Mouse (Mus musculus) limb, embryonic 14.5 days (tissue): ENCODE data around the gene Plvap. TPM values are rescaled to one million over a fixed set of nuclear protein-coding genes. Genes with fewer than 3 reads are reported as not detected.
A peak's percentile ranks its signal among the peaks of the same experiment; 100 is the strongest.
"Not testable (repeated sequence)": the region's sequence is repeated elsewhere in the genome, so short reads cannot be mapped to it uniquely, and the experiment has no call there.

ENCODE experiments used
- ATAC-seq: fragments of 200-750 bp; cut with Nextera tagmentation; 2 replicates; pipeline ENCODE4 v1.8.0; 2017; ENCODE audit warnings: low read depth, moderate number of reproducible peaks, moderate TSS enrichment; ENCODE audit not compliant: low FRiP score
- DNase-seq: peaks from one replicate; pipeline ENCODE4 v3.0.0-alpha.2; 2015; ENCODE audit warnings: low spot score
- H3K27ac ChIP-seq: fragments of 300-500 bp; sonication (generic); replicated peaks from 2 replicates; pipeline ENCODE4 v1.5.1; 2014; ENCODE audit warnings: low read depth, mild to moderate bottlenecking, low read length, moderate library complexity, mixed read lengths
- H3K27me3 ChIP-seq: fragments of 300-500 bp; sonication (generic); 2 replicates; pipeline ENCODE4 v1.6.1; 2014; ENCODE audit warnings: low read length, mixed read lengths; ENCODE audit not compliant: control insufficient read depth, insufficient read depth
- H3K36me3 ChIP-seq: fragments of 300-500 bp; sonication (generic); 2 replicates; pipeline ENCODE4 v1.6.1; 2014; ENCODE audit warnings: mild to moderate bottlenecking, low read length, moderate library complexity, mixed read lengths; ENCODE audit not compliant: control insufficient read depth, insufficient read depth
- H3K4me1 ChIP-seq: fragments of 300-500 bp; sonication (generic); 2 replicates; pipeline ENCODE4 v1.6.1; 2014; ENCODE audit warnings: antibody characterized with exemption, low read length, mixed read lengths; ENCODE audit not compliant: control insufficient read depth, insufficient read depth
- H3K4me2 ChIP-seq: fragments of 300-500 bp; sonication (generic); replicated peaks from 2 replicates; pipeline ENCODE4 v1.6.1; 2014; ENCODE audit warnings: low read depth, mild to moderate bottlenecking, low read length, moderate library complexity; ENCODE audit not compliant: severe bottlenecking
- H3K4me3 ChIP-seq: fragments of 300-500 bp; sonication (generic); replicated peaks from 2 replicates; pipeline ENCODE4 v1.5.1; 2014; ENCODE audit warnings: low read length
- H3K9ac ChIP-seq: fragments of 300-500 bp; sonication (generic); 2 replicates; pipeline ENCODE4 v1.6.1; 2014; ENCODE audit warnings: mild to moderate bottlenecking, low read depth, low read length, moderate library complexity; ENCODE audit not compliant: severe bottlenecking
- H3K9me3 ChIP-seq: fragments of 300-500 bp; sonication (generic); 2 replicates; pipeline ENCODE4 v1.6.1; 2016; ENCODE audit warnings: low read length; ENCODE audit not compliant: control insufficient read depth
- POLR2A ChIP-seq: fragments of 200-500 bp; IDR thresholded peaks from 2 replicates; pipeline ENCODE4 v1.8.0; 2012; ENCODE audit warnings: inconsistent platforms, mild to moderate bottlenecking, moderate library complexity, borderline replicate concordance; ENCODE audit not compliant: insufficient read depth, insufficient read length; ENCODE audit errors: extremely low read depth
- WGBS: fragments of 180-500 bp; shearing (Covaris S2); extraction: QIAGEN DNeasy Blood & Tissue Kit; methylation state at CpG from one replicate; pipeline ENCODE4 v1.1.7; 2014; 5-methylcytosine and 5-hydroxymethylcytosine counted together
- polyA plus RNA-seq, 2 experiments: library from polyadenylated mRNA; depleted of rRNA in 1 of 2; stranded (reverse) in 1 of 2; unstranded in 1 of 2; fragments of >200 nt; fragmentation: Nextera tagmentation in 1 of 2; extraction: Ambion mirVana in 1 of 2; gene quantifications; 2 replicates each; pipeline versions ENCODE4 v1.2.1 to v1.2.3; 2012 to 2014

Plvap gene
- polyA plus RNA-seq, 2 experiments, result 53.2 to 59.8 TPM

GRCm38 (mm10) chr8:71543755-71544154, 32.2 kb upstream of the Plvap start:
- H3K4me2 ChIP-seq, result peak overlapping the region; percentile 83
- TF ChIP-seq POLR2A, result no peak
- H3K36me3 ChIP-seq, result peaks cover 32% of the 10 kb centered on the region
- ATAC-seq (no peak), DNase-seq (no peak)
- no peak overlapping the region for H3K27ac ChIP-seq
- no peaks in the 10 kb centered on the region; the same call in 1 of the 2 replicates for H3K27me3 ChIP-seq
- 83% methylated on average over 9 of the region's 9 CpGs for WGBS
- peaks cover 8% of the 10 kb centered on the region; the same call in 1 of the 2 replicates for H3K4me1 ChIP-seq
- peak overlapping the region; percentile 74; the same call in 1 of the 2 replicates for H3K9ac ChIP-seq
- no peaks in the 10 kb centered on the region for H3K9me3 ChIP-seq
- peak overlapping the region; percentile 82 for H3K4me3 ChIP-seq

GRCm38 (mm10) chr8:71542632-71543343, 31.2 kb upstream of the Plvap start, which contains the start of gene Mvb12a:
TSS of gene Mvb12a (plus strand) at chr8:71542922.
- Histone ChIP-seq H3K9ac (peak within 1 kb of the TSS; percentile 74), H3K4me3 (peak within 1 kb of the TSS; percentile 82), H3K4me1 (peaks cover 11% of the 10 kb centered on the region; the same call in 1 of the 2 replicates), H3K4me2 (peak within 1 kb of the TSS; percentile 83), H3K27ac (no peak within 1 kb of the TSS), H3K9me3 (no peaks in the 10 kb centered on the region), H3K36me3 (peaks cover 23% of the 10 kb centered on the region), H3K27me3 (no peaks in the 10 kb centered on the region; the same call in 1 of the 2 replicates)
- DNase-seq (peak; percentile 100), ATAC-seq (peak; percentile 98)
- under 1% methylated on average over 49 of the region's 55 CpGs for WGBS
- 0 out of 2 replicates have a peak, but pooled peaks have one; percentile 37 for TF ChIP-seq POLR2A

- H3K4me1 ChIP-seq, result peaks cover 10% of the 10 kb centered on the region; the same call in 1 of the 2 replicates
- TF ChIP-seq POLR2A, result no peak
- WGBS, result 2% methylated on average over 37 of the region's 37 CpGs
- no peaks in the 10 kb centered on the region; the same call in 1 of the 2 replicates for H3K27me3 ChIP-seq
- DNase-seq (peak; percentile 94), ATAC-seq (peak; percentile 85)
- no peak within 1 kb of the TSS for H3K27ac ChIP-seq
- H3K9ac ChIP-seq, result peak within 1 kb of the TSS; percentile 38
- peak within 1 kb of the TSS; percentile 31 for H3K4me3 ChIP-seq
- peak within 1 kb of the TSS; percentile 65 for H3K4me2 ChIP-seq
- no peaks in the 10 kb centered on the region for H3K9me3 ChIP-seq
- no peaks in the 10 kb centered on the region for H3K36me3 ChIP-seq
These were observed 25.7 kb upstream of the Plvap start, which contains the start of gene Bst2 for GRCm38 (mm10) chr8:71537028-71537867. TSS of gene Bst2 (minus strand) at chr8:71537456.

GRCm38 (mm10) chr8:71535663-71536062, 24.1 kb upstream of the Plvap start:
- TF ChIP-seq POLR2A, result no peak
- Histone ChIP-seq H3K27me3 (no peaks in the 10 kb centered on the region; the same call in 1 of the 2 replicates), H3K4me1 (peaks cover 10% of the 10 kb centered on the region; the same call in 1 of the 2 replicates), H3K27ac (no peak overlapping the region), H3K36me3 (no peaks in the 10 kb centered on the region), H3K9me3 (no peaks in the 10 kb centered on the region), H3K9ac (no peak overlapping the region), H3K4me3 (no peak overlapping the region), H3K4me2 (no peak overlapping the region)
- WGBS, result 57% methylated on average over 5 of the region's 5 CpGs
- DNase-seq (no peak), ATAC-seq (no peak; the same call in 1 of the 2 replicates)

- H3K27me3 ChIP-seq, result no peaks in the 10 kb centered on the region
- no peak for TF ChIP-seq POLR2A
- ATAC-seq (no peak), DNase-seq (no peak)
- WGBS, result 21% methylated on average over 3 of the region's 3 CpGs
- H3K4me3 ChIP-seq, result no peak overlapping the region
- H3K4me1 ChIP-seq, result peaks cover 10% of the 10 kb centered on the region; the same call in 1 of the 2 replicates
- no peaks in the 10 kb centered on the region for H3K36me3 ChIP-seq
- H3K9me3 ChIP-seq, result no peaks in the 10 kb centered on the region
- no peak overlapping the region for H3K27ac ChIP-seq
- H3K9ac ChIP-seq, result no peak overlapping the region
- H3K4me2 ChIP-seq, result no peak overlapping the region
These were observed 22.8 kb upstream of the Plvap start for GRCm38 (mm10) chr8:71534263-71534810.

GRCm38 (mm10) chr8:71530735-71531467, 19.3 kb upstream of the Plvap start:
- H3K36me3 ChIP-seq, H3K9me3 ChIP-seq, H3K4me1 ChIP-seq, H3K9ac ChIP-seq, H3K4me3 ChIP-seq, H3K27ac ChIP-seq, H3K4me2 ChIP-seq, ATAC-seq: not testable (repeated sequence)
- H3K27me3 ChIP-seq, result peaks cover 12% of the 10 kb centered on the region
- peak; percentile 20 for DNase-seq
- WGBS, result 67% methylated on average over 5 of the region's 12 CpGs
